Mouse (Mus musculus): Measurements from ENCODE around the gene Ttc32.
A peak's percentile ranks its signal among the peaks of the same experiment; 100 is the strongest.
"Not testable (repeated sequence)": the region's sequence is repeated elsewhere in the genome, so short reads cannot be mapped to it uniquely, and the experiment has no call there.

The Ttc32 gene

DNA sequence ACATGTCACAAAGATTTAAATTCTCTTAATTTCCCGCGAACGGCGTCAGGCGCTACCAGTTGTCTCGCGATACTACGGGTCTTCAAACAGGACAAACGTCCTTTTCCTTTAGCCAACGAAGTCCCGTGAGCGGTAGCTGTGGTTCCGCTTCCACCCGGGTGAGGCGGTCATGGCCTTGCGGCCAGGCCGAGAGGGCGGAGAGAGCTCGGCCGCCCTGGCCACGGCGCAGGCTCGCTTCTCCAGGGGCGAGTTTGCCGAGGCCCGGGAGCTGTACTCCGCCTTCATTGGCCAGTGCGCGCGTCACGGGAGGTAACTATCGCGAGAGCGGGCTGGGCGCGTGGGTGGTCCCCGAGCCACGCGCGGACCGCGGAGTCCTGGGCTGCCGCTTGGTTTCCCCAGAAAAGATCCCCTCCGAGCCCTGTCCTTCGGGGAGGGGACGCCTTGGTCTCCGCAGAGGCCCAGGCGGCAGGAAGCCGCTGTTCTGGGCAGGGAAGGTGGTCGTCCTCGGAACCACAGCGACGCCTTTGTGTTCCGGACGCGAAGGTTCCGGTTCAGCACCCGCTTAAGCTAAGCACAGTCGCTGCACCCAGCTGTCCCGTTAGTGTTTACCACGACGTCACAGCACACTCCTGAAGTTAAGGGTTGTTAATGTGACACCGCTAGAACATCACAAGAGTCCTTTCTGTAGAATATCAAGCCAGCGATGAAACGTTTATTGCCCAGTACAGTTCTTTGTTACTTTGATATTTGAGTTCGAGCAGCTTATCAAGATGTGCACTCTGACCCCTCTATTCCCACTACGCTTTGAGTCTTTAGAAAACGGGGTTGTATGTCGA lies at the start of gene Ttc32:
Gene Ttc32 (plus strand): TSS at position 110 of the 836 bp plus-strand sequence.
- peak; percentile 96 for DNase-seq

DNA sequence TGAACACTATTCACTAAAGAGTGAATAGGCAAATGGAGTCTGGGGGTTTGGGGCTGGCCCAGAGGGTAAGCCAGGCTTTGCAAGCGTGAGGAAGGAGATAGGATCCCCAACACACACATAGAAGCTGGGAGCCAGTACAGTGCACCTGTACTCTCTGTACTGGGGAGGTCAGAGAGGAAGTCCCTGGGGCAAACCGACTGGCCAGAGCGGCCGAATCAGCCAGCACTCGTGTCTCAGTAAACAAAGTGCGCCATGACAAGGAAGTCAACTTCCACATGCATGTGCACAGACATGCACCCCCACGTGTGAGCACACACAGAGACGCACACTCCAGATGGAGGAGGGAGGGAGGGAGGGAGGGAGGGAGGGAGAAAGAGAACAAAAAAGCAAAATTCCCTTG lies 36.6 kb upstream of the Ttc32 start:
- no peak for DNase-seq

DNA sequence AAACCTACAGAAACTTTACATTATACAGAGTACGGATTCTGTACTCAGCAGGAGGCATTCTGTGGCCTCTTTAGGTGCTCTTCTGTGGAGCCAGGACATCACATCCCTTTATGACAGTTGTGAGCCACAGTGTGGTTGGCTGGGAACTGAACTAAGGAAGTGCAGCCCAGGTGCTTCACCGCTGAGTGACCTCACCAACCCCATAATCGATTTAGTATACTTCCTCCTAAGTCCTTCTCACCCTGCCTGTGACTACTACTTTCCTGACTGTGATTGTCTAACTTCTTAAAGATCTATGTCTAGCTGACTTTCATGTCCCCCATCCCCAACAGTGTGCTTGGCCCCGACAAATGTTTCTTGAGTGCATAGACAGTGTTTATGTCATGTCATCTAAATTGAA lies 31.5 kb upstream of the Ttc32 start:
- DNase-seq = no peak

- peak; percentile 73 to 74 for DNase-seq
Observed at GRCm38 (mm10) chr12:9002038-9002648, 27.7 kb upstream of the Ttc32 start.

DNA sequence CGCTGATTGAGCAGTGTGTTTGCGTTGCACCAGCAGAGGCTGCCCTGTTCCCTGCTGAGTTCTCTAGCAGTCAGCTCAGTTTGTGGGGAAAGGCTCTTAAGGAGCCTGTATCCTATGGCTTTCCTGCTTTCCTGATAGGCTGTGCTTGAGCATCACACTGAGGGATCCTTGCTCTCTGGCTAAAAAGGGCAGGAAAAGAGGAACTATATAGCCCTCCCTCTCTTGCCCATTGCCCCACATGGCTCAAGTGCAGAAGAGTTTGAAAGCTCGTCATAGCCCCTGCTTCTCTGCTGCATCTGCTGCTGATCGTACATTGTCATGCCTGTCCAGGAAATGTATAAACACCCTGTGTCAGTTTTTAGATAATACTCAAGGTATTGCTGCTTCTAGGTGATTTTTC lies 22.7 kb upstream of the Ttc32 start:
- no peak for DNase-seq

- DNase-seq = no peak
Observed at GRCm38 (mm10) chr12:9007811-9008210, 22.0 kb upstream of the Ttc32 start.

- no peak for DNase-seq
Observed at GRCm38 (mm10) chr12:9010311-9010710, 19.5 kb upstream of the Ttc32 start.

GRCm38 (mm10) chr12:9016376-9016775 lies 13.4 kb upstream of the Ttc32 start:
- no peak for DNase-seq

GRCm38 (mm10) chr12:9020431-9020830 lies 9.4 kb upstream of the Ttc32 start:
- DNase-seq = no peak

- no peak for DNase-seq
Observed at GRCm38 (mm10) chr12:9020986-9021385, 8.8 kb upstream of the Ttc32 start.

DNA sequence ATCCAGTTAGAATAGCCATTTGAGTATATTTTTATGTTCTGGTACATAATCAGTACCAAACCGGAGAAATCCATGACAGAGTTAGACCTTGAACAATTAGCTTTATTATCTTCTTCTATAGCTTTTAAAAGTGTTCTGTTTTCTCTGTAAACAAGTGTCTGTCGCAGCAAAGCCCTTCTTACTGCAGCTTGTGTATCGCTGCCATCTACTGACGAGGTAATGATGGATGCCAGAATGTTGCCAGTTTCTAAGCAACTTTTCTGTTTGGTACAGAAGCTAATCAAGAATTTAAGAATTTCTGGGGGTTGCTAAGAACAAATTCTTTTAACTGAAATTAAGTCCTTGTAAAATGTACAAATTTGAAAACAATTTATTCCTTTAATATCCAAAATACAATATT lies 6.8 kb upstream of the Ttc32 start:
- no peak for DNase-seq

GRCm38 (mm10) chr12:9024071-9024470 lies 5.7 kb upstream of the Ttc32 start:
- no peak for DNase-seq

DNA sequence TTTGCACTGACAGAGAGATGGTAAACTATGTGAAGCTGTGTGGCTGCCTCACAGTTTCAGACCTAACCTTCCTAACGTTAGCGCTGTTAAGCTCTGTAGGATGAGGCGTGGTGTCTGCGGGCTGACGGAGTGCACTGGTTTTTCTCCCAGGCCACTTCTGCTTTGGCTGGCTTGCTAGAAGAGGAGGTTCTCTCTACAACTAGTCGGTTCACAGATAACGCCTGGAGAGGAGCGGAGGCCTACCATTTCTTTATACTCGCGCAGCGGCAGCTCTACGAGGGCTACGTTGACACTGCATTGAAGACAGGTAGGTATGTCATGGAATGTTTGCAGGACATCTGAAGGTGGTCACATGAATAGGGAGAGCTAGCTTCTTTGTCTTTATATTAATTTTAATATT lies 5.1 kb upstream of the Ttc32 start:
- DNase-seq = no peak

GRCm38 (mm10) chr12:9026843-9027242 lies 3.0 kb upstream of the Ttc32 start:
- no peak for DNase-seq

- DNase-seq = not testable (repeated sequence)
Observed at GRCm38 (mm10) chr12:9028816-9029215, 981 bp upstream of the Ttc32 start.

DNA sequence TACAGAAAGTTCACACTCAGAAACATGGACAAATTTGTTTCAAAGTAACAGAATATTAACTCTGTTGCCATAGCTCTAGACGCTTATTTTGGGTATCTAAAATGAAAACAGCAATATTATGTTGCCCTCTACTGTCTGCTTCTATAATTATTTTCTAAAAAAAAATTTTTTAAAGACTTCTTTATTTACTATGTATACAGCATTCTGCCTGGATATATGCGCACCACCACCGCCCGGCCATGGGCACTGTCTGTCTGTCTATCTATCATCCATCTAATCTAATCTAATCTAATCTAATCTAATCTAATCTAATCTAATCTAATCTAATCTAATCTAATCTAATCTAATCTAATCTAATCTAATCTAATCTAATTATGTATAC lies 300 bp upstream of the Ttc32 start:
- DNase-seq = no peak

DNA sequence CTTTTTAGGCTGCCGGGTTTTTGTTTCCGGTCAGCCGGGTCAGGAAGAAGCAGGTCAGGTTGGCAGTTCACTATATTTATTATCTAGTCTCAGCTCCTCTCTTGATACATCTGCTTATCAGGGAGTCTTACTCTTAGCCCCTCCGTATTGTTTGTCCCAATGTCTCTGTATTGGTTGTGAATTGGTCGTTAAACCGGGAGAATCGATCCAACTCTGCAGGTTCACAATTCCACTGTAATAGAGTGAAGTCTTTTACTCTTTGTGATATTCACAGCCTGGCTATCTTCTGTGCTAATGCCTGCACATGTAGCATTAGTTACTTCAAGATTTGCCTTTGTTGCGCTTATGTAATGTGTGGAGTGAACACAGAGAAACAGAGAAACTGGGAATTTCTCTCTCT lies 1.4 kb downstream of the Ttc32 start:
- DNase-seq = no peak

GRCm38 (mm10) chr12:9033140-9033539 lies 3.3 kb downstream of the Ttc32 start:
- DNase-seq = no peak

- DNase-seq = no peak
Observed at GRCm38 (mm10) chr12:9036409-9036808, 6.6 kb downstream of the Ttc32 start.

DNA sequence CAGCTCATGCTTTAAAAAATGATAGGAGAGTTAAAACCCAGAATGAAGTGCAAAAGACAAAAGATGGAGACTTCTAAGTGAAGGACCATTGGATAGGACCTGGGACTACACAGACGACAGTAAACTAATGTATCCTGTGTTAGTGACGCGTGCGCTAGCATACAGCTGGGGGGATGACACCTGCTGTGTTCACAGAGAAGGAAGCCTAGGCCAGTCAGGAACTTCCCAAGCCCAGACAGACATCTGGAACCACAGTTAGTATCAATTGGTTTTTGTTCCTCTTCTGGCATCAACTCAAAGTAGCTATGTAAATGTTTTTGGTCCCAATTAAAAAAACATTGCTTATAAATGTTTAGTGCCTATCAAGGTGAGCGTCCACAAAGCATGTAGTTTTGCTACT lies 10.4 kb downstream of the Ttc32 start:
- DNase-seq = no peak

- DNase-seq = no peak
Observed at GRCm38 (mm10) chr12:9040686-9041085, 10.9 kb downstream of the Ttc32 start.

DNA sequence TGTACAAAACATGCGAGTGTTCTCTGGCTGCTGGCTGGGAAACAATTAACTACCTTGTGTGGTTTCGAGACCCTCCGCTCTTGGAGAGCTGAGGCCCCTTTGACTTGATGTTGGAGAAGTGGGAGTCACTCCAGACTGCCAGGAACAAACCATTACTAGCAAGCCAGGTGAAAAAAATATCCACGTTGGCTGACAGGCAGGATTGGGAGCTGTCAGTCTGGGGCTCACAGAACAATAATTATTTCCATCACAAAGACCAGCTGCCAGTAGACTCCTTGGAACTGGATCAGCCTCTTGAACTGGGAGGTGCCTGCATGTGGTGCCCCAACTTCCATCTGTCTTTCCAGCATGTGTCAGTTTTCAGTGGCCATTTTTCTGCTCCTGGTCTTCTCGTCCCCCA lies 12.5 kb downstream of the Ttc32 start:
- no peak for DNase-seq

DNA sequence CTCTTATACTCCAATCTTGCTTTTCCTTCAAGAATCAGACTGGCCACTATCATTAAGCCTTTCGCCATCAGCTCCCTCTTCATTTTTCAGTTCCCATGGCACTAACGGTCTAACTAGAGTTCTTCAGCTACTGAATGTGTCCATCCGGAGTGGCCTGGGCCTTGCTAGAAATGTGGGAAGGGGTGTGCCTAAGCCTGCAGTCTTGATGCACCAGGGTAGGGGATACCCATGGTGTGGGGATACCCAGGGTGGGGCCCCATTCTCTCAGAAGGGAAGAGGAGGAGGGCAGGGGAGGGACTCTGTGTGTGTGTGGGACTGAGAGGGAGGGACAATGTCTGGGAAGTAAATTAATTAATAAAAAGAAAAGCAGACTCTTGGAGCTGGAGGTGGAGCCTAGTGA lies 13.0 kb downstream of the Ttc32 start:
- no peak for DNase-seq

DNA sequence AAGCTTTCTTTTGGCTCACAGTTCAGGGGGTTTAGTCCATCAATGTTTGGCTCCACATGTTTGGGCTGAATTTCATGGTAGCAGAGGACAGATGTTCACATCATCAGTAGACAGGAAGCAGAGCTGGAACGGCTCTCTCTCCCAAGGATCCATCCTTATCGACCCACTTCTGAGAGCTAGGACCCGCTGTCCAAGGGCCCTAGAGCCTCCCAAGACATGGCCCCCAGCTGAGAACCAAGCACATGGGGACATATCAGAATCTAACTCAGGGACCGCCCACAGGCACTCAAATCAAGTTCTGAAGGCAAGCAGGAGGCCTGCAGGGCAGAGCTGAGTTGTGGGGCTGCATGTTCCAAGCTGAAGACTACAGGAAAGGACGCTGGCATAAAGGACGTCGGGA lies 14.9 kb downstream of the Ttc32 start:
- DNase-seq = no peak

GRCm38 (mm10) chr12:9046674-9047073 lies 16.9 kb downstream of the Ttc32 start:
- no peak for DNase-seq
